Mouse (Mus musculus): ENCODE results near the gene Dnaja2.

Dnaja2 gene

DNA sequence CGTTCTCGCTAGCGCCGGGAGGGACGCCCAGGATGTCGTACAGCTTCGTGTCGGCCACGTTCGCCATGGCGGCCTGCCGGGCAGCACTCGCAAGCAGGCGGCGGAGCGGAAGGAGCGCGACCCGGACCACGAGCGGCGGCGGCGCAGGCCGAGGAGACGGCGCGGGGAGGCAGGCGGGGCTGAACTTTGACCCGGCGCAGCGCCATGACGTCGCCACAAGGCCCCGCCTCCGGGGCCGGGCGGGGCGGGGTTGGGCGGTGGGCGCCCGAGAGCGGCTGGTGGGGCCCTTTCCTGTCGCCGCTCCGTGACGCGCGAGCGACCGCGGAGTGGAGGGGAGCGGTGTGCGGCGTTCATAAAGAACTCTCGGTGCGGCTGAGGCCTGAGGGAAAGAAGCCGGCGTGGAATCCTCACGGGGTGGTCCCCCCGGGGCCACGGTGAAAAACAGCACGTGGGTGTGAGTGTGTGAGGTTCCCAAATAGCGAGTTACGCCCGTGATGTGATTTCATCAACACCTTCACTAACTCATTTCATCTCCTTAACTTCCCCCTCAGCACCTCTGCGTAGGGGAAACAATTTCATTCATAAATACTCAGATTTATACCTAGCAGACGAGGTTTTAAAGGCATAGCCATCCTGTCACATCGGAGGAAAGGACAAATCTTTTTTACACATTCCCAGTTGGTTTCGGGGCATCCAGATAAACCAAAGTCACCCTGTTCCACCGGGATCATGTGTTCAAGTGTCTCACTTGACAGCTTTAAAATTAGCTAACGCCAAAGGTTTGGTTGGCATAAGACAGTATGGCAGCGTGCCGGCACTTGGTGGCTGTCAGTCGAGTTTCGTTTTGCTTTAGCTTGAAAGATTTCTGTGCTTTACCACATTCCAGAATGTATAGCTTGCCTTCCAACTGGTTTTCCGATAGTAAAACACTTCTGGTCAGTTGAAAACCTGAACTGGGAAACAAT is at the start of gene Dnaja2:
Gene Dnaja2 (minus strand): TSS at position 164 of the 965 bp plus-strand sequence.
- DNase-seq (ENCODE audit: low read depth, low spot score) = peak; percentile 89

DNA sequence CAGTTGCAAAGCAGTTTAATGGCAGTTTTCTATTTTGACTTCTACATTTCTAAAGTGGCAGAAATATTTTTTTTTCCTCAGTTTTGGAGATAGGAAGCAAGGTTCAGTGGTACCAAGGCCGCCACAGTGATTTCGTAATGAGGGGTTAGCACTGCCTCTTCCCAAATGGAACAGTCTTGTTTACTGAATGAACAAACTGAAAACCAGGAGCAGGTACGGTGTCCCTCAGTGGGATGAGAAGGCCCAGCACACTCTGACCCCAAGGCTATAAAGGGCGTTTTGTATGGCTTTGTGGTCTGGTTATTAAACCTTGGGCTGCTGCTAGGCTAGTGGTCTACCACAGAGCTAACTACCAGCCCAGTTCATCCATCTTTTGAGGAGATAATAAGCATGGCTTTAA is 49.1 kb upstream of the Dnaja2 start:
- DNase-seq (ENCODE audit: low read depth, low spot score) = no peak

DNA sequence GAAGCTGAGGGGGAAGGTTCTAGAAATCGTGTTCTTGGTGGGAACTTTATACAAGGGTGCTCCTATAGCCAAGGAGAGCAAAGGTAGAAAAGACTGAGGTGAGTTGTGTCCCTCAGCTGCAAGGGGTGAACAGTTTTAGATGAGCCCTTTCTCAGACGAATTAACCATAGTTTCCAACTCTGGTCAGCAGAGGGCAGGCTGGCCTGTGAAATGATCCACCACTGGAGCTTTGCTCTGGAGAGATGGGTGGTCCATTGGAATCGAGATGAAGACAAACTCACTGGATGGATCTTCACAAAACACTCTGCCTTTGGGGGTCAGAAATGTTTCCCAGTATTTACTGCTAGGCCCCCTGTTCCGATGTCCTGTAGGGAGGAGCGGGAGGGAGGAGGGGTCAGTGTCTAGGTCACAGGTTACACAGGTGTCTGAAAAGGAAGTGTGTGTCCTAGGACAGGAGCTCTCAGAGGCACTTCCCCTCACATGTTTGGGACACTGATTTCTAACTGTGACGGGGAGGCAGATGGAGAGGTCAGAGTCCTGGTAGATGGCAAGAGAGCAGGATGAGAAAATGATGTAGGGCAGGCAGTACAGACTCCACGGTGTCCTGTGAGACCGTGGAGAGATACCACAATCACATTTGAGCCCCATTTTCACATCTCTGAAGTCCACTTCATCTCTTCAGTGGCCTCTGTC is 48.2 kb upstream of the Dnaja2 start:
- DNase-seq (ENCODE audit: low read depth, low spot score) = peak; percentile 60

DNA sequence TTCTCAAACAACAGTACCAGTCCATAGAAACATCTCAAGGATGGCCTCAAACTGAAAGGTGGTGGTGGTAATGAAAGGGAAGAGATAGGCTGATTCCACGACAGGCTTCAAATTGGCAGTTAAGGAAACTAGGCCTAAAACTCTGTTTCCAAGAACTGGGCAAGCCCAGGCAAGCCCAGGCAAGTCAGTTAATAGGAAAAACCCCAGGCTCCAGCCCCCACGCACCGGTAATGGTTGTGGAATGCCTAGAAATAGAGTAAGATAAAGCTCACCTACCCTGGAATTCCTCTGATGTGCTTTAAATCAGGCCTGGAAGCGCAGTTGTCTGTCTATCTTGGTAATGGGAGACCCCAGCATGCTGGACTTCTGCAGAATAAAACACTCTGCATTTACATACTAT is 47.6 kb upstream of the Dnaja2 start:
- peak; percentile 29 for DNase-seq (ENCODE audit: low read depth, low spot score)

DNA sequence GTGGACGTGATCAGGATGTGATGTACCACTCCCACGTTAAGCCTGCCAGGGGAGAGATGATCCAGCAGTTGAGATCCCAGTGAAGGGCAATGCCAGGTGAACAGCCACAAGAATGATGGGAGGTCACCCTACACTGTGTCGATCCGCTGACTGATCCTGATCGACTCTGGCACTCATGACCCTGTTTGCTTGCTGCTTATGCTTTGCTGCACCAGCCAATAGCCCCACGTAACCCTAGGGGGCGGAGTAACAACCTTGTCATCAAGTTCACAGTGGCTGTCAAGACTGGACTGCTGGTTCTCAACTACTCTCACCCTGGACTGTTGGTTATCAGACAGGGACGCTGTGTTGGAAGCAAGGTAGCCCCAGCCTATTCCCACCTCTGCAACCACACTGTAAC is 46.6 kb upstream of the Dnaja2 start:
- DNase-seq (ENCODE audit: low read depth, low spot score) = no peak

DNA sequence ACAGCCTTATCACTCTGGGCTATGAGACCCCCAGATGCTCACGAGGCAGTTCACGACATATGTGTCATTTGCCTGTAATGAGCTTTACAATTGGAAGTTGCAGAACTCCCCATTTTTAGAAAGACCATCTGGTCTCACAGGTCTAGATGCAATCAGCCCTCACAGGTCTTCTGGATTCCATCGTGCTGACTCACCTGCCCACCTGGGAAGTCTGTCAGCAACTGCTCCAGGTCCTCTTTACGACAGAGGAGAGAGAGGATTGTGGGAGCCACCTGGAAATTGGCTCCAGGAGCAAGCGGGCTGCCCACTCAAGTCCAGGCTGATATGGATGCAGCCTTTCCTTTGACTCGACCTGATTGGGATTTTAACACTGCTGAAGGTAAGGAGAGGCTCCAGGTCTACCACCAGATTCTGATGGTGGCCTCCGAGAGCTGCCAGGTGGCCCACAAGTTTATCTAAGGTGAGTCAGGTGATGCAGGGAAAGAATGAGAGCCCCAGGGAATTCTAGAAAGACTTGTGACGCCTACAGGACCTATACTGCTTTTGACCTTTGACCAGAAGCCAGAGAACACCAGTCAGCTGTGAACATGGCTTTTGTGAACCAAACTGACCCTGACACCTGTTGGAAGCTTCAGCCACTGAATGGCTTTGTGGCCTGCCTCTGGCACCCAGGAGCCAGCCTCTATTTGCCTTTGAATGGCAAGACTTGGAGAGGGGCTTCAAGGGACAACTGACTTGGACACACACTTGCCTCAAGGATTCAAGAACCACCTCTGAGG is 42.5 kb upstream of the Dnaja2 start:
- DNase-seq (ENCODE audit: low read depth, low spot score) = peak; percentile 62

DNA sequence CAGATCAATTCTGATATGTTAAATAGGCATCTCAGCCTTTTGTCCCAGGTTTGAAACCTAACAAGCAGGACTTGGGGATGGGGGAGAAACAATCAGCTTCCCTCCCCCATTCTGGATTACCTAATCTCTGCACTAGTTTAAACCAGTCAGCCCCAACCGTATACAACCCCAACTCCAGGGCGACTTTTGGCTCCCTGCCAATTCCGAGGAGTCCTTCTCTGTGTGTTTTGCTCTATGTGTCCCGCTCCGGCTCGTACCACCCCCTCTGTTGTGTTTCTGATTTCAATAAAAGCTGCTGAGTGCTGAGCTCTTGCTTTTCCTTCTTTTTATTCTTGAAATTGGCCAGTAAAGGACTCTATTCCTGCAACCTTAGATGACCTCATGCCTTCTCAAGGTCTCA is 40.2 kb upstream of the Dnaja2 start:
- peak; percentile 80 for DNase-seq (ENCODE audit: low read depth, low spot score)

DNA sequence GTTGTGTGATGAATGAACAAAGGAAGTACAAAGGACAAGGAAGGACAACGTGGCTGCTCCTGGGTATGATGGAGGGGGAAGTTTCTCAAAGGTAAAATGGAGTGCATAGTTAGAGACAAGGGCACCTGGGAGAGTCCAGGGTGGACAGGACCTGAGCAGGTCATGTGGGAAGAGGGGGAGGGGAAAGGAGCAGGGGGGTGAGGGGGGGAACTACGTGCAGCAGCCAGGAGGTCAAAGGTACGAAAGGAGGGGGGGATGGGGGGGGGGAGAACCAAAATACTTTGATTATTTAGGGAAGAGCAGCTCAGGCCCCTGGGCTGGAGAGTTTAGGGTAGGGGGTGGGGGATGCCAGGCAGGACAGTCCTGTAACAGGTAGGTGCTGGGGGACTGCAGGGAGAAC is 39.8 kb upstream of the Dnaja2 start:
- DNase-seq (ENCODE audit: low read depth, low spot score) = no peak

DNA sequence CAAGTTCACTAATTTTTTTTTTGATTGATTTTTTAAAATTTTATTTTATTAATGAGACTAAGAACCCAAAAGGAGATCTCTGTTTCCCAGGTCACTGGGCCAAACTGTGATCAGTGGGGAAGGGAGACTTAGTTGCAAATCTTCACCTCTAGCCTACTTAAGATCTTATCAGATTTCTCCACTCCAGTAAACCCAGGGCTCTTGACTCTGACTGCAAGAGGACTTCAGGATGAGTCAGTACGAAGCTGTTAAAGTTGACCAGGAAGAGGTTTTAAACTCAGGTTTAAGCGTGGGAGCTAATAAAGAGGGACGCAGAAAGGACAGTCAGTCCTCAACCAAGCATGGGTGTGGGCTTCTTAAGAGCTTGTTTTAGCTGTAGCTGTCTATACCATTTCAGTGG is 38.2 kb upstream of the Dnaja2 start:
- DNase-seq (ENCODE audit: low read depth, low spot score) = no peak

DNA sequence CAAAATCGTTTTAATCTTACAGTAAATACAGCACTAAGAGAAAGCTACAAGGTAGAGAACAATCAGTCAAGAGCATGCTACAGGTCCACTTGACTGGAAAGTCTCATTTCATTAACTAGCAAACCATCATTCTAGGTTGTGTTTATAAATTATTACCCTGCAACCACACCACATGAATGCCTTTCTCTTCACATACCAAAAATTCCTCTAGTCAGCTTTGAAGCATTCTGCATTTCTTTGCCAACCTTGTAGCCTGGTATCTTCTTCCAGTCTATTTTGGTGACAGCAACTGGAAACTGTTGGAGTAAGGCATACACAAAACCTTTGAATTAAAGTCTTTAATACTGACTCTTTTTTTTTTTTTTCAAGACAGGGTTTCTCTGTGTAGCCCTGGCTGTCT is 36.4 kb upstream of the Dnaja2 start:
- DNase-seq (ENCODE audit: low read depth, low spot score) = no peak

DNA sequence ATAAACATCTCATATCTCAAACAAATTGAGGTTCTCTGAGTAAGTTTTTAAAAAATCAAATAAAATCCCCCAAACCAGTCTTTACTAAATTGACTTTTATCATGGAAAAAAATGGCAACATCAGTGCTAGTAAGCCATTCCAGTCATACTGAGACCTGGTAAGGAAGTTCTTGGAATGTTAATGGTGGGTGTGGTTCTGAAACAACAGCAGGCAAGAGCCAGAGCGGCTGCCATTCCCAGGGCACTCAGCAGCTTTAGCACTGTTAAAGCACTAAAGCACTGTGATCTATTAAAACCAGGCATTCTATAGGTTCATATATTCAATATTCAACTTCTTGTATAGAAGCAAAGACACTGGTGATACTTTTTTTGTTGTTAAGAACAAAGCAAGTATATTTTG is 35.1 kb upstream of the Dnaja2 start:
- peak; percentile 79 for DNase-seq (ENCODE audit: low read depth, low spot score)

DNA sequence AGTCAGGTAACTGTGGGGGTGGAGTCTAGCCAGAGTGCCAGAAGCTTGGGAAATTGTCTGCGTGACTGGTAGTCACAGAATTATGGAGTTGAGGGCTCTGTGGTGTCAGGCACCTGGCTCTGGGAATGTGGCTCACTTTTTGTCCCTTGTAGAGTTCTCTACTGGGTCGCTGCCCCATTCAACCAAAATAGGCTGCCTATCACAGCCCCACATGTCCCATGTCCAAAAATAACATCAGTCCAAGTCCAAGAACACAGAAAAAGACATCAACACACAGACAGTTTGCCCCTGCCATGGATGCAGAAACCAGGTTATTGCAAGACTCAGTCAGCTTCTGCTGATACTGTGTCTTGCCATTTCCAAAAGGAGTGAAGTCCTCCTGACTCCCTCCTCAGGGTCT is 33.5 kb upstream of the Dnaja2 start:
- DNase-seq (ENCODE audit: low read depth, low spot score) = no peak

DNA sequence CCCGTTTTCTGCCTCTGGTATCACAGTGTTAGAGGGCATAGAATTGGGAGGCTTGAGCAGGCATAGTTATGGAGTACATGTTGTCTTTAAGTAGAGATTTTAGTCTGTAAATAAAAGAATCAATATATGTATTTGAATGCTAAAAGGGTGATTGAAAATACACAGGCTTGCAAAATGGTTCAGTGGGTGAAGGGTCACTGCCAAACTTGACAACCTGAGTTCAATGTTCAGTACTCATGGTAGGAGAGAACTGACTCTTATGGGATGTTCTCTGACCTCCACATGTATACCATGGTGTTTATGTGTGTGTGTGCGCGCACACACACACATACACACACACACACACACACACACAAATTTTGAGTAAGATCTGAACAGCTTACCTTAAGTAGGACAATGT is 22.5 kb upstream of the Dnaja2 start:
- no peak for DNase-seq (ENCODE audit: low read depth, low spot score)

DNA sequence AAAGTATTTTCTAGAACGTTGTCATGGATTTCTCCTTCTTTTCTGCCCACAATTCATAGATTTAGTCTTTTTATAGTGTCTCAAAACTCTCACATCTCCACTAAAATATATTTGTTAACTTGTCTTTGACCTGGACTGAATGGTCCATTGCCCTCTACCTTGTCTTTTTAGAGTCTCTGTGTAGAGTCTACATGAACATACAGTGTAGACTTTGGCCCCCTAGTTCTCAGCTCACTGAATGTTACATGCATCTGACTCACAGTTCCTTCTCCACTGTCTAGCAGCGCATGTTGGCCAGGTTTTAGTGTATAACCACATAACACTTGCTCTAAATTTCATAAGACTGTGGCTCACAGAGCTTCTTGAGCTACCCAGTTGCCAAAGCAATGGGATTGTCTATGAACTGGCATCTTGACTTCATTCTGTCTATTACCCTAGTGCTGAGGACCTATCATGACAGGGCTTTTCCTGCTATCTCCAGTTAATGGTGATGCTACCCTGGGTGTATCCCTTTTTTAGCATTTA is 18.9 kb upstream of the Dnaja2 start:
- DNase-seq (ENCODE audit: low read depth, low spot score) = no peak

DNA sequence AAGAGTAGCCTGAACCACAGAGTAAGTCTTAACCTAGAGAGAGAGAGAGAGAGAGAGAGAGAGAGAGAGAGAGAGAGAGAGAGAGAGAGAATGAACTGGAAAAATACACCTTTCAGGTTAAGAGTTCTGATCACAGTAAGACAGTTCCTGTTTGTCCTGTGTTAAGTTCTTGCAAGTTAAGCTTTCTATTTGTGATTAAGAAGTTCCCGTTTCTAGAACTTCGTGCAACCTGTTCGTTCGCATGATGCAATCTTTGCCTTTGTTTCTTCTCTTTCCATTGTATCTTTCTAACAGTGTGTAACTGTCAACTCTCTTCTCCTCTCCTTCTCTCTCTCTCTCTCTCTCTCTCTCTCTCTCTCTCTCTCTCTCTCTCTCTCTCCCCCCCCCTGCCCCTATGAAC is 15.3 kb upstream of the Dnaja2 start:
- no peak for DNase-seq (ENCODE audit: low read depth, low spot score)

DNA sequence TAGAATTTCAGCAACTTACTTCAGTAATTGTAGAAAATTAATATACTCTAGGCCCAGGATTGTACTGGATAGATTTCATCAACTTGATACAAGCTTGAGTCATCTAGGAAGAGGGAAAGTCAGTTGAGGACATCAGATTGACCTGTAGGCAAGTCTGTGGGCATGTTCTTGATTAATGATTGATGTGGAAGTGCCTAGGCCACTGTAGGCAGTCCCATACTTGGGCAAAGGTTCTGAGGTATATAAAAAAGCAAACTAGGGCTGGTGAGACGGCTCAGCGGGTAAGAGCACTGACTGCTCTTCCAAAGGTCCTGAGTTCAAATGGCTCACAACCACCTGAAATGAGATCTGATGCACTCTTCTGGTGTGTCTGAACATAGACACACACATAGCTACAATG is 12.7 kb upstream of the Dnaja2 start:
- DNase-seq (ENCODE audit: low read depth, low spot score) = no peak

DNA sequence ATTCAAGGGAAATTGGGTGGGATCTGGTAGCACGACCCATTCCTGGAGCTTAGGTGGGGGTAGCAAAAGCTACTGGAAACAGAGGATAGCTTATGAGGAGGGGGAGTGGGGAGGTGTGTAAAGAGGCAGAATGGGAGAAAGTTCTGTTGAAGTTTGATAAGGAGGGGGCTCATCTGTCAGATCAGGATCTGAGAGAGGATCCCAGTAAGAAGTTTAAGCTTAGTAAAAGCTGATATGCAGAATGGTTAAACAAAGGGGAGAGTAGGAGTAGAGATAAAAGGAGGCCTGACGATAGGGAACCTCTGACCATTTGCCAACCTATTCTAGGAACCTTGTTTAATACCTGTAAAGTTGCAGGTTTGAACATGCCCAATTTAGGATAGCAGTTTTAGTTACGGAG is 10.0 kb upstream of the Dnaja2 start:
- DNase-seq (ENCODE audit: low read depth, low spot score) = no peak

DNA sequence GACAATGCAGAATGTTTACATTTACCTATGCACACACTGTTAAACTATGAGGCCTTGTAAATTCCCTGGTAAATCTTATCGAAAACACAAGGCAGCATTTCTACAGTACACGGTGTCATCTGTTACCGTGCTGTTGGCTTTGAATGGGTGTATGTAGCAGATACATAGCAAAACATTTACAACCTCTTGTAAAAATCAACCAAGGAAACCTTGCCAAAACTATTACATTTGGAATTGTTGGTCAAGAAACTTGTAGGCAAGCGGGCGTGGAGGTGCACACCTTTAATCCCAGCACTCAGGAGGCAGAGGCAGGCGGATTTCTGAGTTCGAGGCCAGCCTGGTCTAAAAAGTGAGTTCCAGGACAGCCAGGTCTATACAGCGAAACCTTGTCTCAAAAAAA is 8.2 kb upstream of the Dnaja2 start:
- no peak for DNase-seq (ENCODE audit: low read depth, low spot score)

DNA sequence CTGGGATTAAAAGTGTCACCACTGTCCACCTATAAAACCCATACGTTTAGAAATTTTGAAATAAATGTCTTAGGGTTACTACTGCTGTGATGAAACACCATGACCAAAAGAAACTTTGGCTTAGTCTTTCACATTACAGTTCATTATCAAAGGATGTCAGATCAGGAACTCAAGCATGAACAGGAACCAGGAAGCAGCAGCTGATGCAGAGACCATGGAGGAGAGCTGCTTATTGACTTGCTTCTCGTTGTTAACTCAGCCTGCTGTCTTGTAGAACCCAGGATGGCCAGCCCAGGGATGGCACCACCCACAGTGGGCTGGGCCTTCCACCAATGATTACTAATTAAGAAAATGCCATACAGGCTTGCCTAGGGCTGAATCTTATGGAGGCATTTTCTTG is 4.8 kb upstream of the Dnaja2 start:
- DNase-seq (ENCODE audit: low read depth, low spot score) = no peak

DNA sequence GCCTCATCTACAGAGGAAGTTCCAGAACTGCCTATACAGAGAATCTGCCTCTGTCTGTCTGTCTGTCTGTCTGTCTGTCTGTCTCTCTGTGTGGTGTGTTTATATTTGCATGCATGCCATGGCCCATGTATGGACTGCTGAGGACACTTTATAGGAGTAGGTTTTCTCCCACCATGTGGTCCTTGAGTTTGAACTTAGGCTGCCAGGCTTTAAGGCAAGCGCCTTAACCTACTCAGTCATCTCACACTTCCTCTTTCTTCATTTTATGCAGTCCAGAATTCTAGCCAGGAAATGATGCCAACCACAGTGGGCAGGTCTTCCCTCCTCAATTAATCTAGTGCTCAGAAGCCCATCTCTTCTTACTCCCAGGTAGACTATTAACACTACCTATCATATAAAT is 4.1 kb upstream of the Dnaja2 start:
- DNase-seq (ENCODE audit: low read depth, low spot score) = no peak

DNA sequence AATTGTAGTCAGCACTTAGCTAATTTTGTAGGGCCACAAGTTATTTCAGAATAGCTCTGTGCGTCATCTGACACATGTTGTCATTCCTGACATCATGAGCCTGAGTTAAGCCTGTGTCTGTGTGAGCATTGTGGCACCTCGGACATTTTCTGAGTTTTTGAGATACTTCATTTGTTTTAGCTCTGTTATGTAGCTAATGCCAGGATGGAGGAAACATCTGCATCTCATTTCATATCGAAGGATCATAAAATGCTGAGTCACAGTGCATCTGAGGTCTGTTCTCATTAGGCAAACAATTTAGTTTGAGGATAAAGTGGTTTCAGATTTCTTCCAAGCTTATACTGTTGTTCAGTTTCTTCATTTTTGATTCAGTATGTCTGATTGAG is 2.5 kb upstream of the Dnaja2 start:
- no peak for DNase-seq (ENCODE audit: low read depth, low spot score)

DNA sequence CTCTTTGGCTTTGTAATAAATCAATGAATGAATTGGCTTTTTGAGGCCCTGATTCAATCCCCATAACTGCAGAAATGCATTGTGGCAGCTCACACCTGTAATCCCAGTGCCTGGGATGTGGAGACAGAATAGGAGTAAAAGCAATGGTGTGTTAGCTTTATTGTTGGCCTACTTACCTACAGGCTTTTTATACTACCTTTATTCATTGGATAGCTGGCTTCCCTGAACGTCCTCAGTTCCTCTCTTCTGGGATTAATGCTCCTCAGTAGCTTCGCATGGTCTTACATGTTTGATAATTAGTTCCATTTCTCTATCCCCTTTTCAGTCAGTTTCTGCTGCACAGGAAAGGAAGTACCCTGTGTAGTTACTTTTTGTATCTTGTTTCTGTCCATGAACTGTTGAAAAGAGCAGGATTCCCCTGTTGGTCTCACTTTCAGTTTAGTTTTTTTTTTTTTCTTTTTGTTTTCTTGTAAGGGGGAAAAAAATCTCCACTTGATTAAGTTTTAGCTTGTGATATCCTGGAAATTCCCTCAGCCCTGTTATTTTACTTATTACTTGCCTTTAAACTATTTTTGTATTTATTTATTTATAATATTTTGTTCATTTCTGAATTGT is 1.9 kb upstream of the Dnaja2 start:
- DNase-seq (ENCODE audit: low read depth, low spot score) = no peak

Data from ES-CJ7 (cell line).